Mouse (Mus musculus) cortical plate, adult 2 months (tissue): ENCODE results near the gene Caskin2. TPM values are rescaled to one million over a fixed set of nuclear protein-coding genes. Genes with fewer than 3 reads are reported as not detected.

Experiments used
- H3K27ac ChIP-seq: fragments of 200-500 bp; 2 replicates; pipeline ENCODE4 v1.5.1; 2012; ENCODE audit warnings: low read length, control low read depth, inconsistent platforms; ENCODE audit not compliant: insufficient read depth
- H3K4me1 ChIP-seq: fragments of 200-500 bp; 2 replicates; pipeline ENCODE4 v1.6.1; 2011; ENCODE audit warnings: low read length; ENCODE audit not compliant: control insufficient read depth, insufficient read depth
- H3K4me3 ChIP-seq: fragments of 200-500 bp; 2 replicates; pipeline ENCODE4 v1.5.1; 2011; ENCODE audit warnings: mild to moderate bottlenecking, low read length, control low read depth; ENCODE audit not compliant: insufficient read depth
- CTCF ChIP-seq: fragments of 200-500 bp; IDR thresholded peaks from 2 replicates; pipeline ENCODE4 v1.5.1; 2011; ENCODE audit warnings: mild to moderate bottlenecking, control low read depth, low read length; ENCODE audit not compliant: insufficient read depth; ENCODE audit errors: extremely low read depth
- POLR2A ChIP-seq: fragments of 200-500 bp; IDR thresholded peaks from 2 replicates; pipeline ENCODE4 v1.6.1; 2011; ENCODE audit warnings: mild to moderate bottlenecking, low read length, control low read depth; ENCODE audit not compliant: insufficient read depth; ENCODE audit errors: extremely low read depth
- polyA plus RNA-seq: library from polyadenylated mRNA; depleted of rRNA; stranded (reverse); fragments of >200 nt; gene quantifications from 2 replicates; pipeline ENCODE4 v1.2.3, GENCODE M21; 2012

Gene Caskin2
- polyA plus RNA-seq, 1 experiment, result 24.1 TPM

GRCm38 (mm10) chr11:115792353-115792752, 21.1 kb downstream of the Caskin2 start:
- Histone ChIP-seq H3K27ac (no peak overlapping the region), H3K4me1 (no peaks in the 10 kb centered on the region), H3K4me3 (no peak overlapping the region)
- no peak for TF ChIP-seq CTCF
- TF ChIP-seq POLR2A, result no peak

GRCm38 (mm10) chr11:115791919-115792318, 21.5 kb downstream of the Caskin2 start:
- H3K4me1 ChIP-seq, result peaks cover under 1% of the 10 kb centered on the region; the same call in 1 of the 2 replicates
- H3K27ac ChIP-seq, result no peak overlapping the region
- no peak for TF ChIP-seq CTCF
- no peak for TF ChIP-seq POLR2A
- H3K4me3 ChIP-seq, result no peak overlapping the region

- TF ChIP-seq POLR2A (no peak), CTCF (no peak)
- H3K4me1 ChIP-seq, result peaks cover 3% of the 10 kb centered on the region
- no peak overlapping the region for H3K27ac ChIP-seq
- H3K4me3 ChIP-seq, result no peak overlapping the region
Observed at GRCm38 (mm10) chr11:115789787-115790186, 23.7 kb downstream of the Caskin2 start.

GRCm38 (mm10) chr11:115786473-115786872, 27.0 kb downstream of the Caskin2 start:
- TF ChIP-seq CTCF, result no peak
- TF ChIP-seq POLR2A, result no peak
- Histone ChIP-seq H3K27ac (no peak overlapping the region), H3K4me3 (no peak overlapping the region), H3K4me1 (peaks cover 13% of the 10 kb centered on the region)

GRCm38 (mm10) chr11:115780141-115781070, 33.0 kb downstream of the Caskin2 start:
- Histone ChIP-seq H3K27ac (peak overlapping the region; percentile 14), H3K4me1 (peaks cover 12% of the 10 kb centered on the region)
- TF ChIP-seq CTCF (no peak), POLR2A (peak; percentile 90)

GRCm38 (mm10) chr11:115779038-115779571, 34.3 kb downstream of the Caskin2 start:
- peak overlapping the region; percentile 57 for H3K27ac ChIP-seq
- peaks cover 10% of the 10 kb centered on the region for H3K4me1 ChIP-seq
- TF ChIP-seq POLR2A, result no peak
- TF ChIP-seq CTCF, result no peak
- no peak overlapping the region for H3K4me3 ChIP-seq

More at GRCm38 (mm10) chr11:115780141-115781070, 33.0 kb downstream of the Caskin2 start:
- H3K4me3 ChIP-seq, result peak overlapping the region; percentile 39

GRCm38 (mm10) chr11:115777487-115778335, 35.7 kb downstream of the Caskin2 start:
- Histone ChIP-seq H3K4me1 (peaks cover 10% of the 10 kb centered on the region), H3K27ac (no peak overlapping the region), H3K4me3 (no peak overlapping the region)
- TF ChIP-seq CTCF, result no peak
- TF ChIP-seq POLR2A, result no peak

- H3K4me3 ChIP-seq, result no peak overlapping the region
- no peak overlapping the region for H3K27ac ChIP-seq
- H3K4me1 ChIP-seq, result peaks cover 4% of the 10 kb centered on the region
- TF ChIP-seq POLR2A, result no peak
- TF ChIP-seq CTCF, result no peak
Observed at GRCm38 (mm10) chr11:115776954-115777353, 36.5 kb downstream of the Caskin2 start.

GRCm38 (mm10) chr11:115775821-115776665, 37.4 kb downstream of the Caskin2 start:
- H3K27ac ChIP-seq, result no peak overlapping the region
- TF ChIP-seq POLR2A, result no peak
- TF ChIP-seq CTCF, result no peak
- H3K4me1 ChIP-seq, result no peaks in the 10 kb centered on the region; the same call in 1 of the 2 replicates
- H3K4me3 ChIP-seq, result no peak overlapping the region; the same call in 1 of the 2 replicates
